Mouse (Mus musculus) heart, postnatal 0 days (tissue): ENCODE measurements around the gene Sardh. TPM values are rescaled to one million over a fixed set of nuclear protein-coding genes. Genes with fewer than 3 reads are reported as not detected.
A peak's percentile ranks its signal among the peaks of the same experiment; 100 is the strongest.

ENCODE experiments used
- ATAC-seq: fragments of 200-750 bp; cut with Nextera tagmentation; 2 replicates; pipeline ENCODE4 v1.8.0; 2017; ENCODE audit warnings: low read depth, moderate number of reproducible peaks, moderate library complexity; ENCODE audit not compliant: insufficient read depth
- DNase-seq: peaks from one replicate; pipeline ENCODE4 v3.0.0-alpha.2; 2016; ENCODE audit warnings: low spot score
- H3K27ac ChIP-seq: fragments of 300-500 bp; sonication (generic); 2 replicates; pipeline ENCODE4 v1.5.1; 2014; ENCODE audit warnings: low read depth, mild to moderate bottlenecking
- H3K27me3 ChIP-seq: fragments of 300-500 bp; sonication (generic); 2 replicates; pipeline ENCODE4 v1.6.1; 2014; ENCODE audit warnings: low read length, mixed read lengths; ENCODE audit not compliant: control insufficient read depth, insufficient read depth
- H3K36me3 ChIP-seq: fragments of 300-500 bp; sonication (generic); replicated peaks from 2 replicates; pipeline ENCODE4 v1.6.1; 2014; ENCODE audit warnings: low read length, mixed read lengths; ENCODE audit not compliant: control insufficient read depth, insufficient read depth
- H3K4me1 ChIP-seq: fragments of 300-500 bp; sonication (generic); 2 replicates; pipeline ENCODE4 v1.6.1; 2014; ENCODE audit warnings: antibody characterized with exemption; ENCODE audit not compliant: control insufficient read depth, insufficient read depth
- H3K4me2 ChIP-seq: fragments of 300-500 bp; sonication (generic); 2 replicates; pipeline ENCODE4 v1.6.1; 2014; ENCODE audit warnings: low read depth, mild to moderate bottlenecking, low read length, moderate library complexity
- H3K4me3 ChIP-seq: fragments of 300-500 bp; sonication (generic); 2 replicates; pipeline ENCODE4 v1.5.1; 2014; ENCODE audit warnings: low read depth, low read length
- H3K9ac ChIP-seq: fragments of 300-500 bp; sonication (generic); replicated peaks from 2 replicates; pipeline ENCODE4 v1.6.1; 2014; ENCODE audit warnings: low read depth, low read length, mixed read lengths
- H3K9me3 ChIP-seq: fragments of 300-500 bp; sonication (generic); replicated peaks from 2 replicates; pipeline ENCODE4 v1.6.1; 2016; ENCODE audit warnings: low read length; ENCODE audit not compliant: control insufficient read depth
- CTCF ChIP-seq: IDR thresholded peaks from 2 replicates; pipeline ENCODE4 v1.5.1; 2016; ENCODE audit warnings: antibody characterized with exemption, control low read depth, low read depth
- EP300 ChIP-seq: IDR thresholded peaks from 2 replicates; pipeline ENCODE4 v1.6.1; 2016; ENCODE audit warnings: antibody characterized with exemption, low read depth
- WGBS: fragments of 180-500 bp; shearing (Covaris S2); extraction: QIAGEN DNeasy Blood & Tissue Kit; methylation state at CpG from one replicate; pipeline ENCODE4 v1.1.7; 2014; 5-methylcytosine and 5-hydroxymethylcytosine counted together
- polyA plus RNA-seq: library from polyadenylated mRNA; unstranded; fragments of >200 nt; fragmentation: Nextera tagmentation; extraction: Ambion mirVana; gene quantifications from 2 replicates; pipeline ENCODE4 v1.2.1, GENCODE M21; 2015
- total RNA-seq: library from RNA; depleted of rRNA; stranded (reverse); fragments of >200 nt; gene quantifications from 2 replicates; pipeline ENCODE4 v1.2.3, GENCODE M21; 2014; ENCODE audit warnings: low replicate concordance

The Sardh gene
- total and polyA plus RNA-seq, 2 experiments from 2014 or later, result 20.7 to 31.6 TPM

DNA sequence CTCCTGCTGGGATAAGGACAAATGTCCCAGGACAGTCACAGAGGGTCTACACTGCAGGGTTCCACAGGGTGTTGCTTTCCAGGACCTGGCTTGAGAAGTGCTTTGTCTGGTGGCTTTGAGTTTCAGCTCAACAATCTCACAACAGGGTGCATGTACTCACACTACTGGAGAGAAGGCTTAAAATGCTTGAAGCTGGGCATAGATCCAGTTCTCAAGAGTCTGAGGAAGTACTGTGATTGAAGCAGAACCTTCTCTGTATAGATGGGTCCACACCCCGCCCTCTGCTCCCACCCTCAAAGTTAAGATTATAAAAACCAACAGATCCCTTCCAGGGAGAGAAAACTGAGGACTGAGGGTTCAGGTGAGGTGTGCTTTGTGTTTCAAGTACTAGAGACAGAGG lies 47.6 kb downstream of the Sardh start:
- Histone ChIP-seq H3K4me1 (peaks cover 74% of the 10 kb centered on the region), H3K9ac (no peak overlapping the region), H3K9me3 (no peaks in the 10 kb centered on the region), H3K27ac (peak overlapping the region; percentile 92), H3K36me3 (no peaks in the 10 kb centered on the region), H3K4me2 (no peak overlapping the region), H3K4me3 (no peak overlapping the region), H3K27me3 (no peaks in the 10 kb centered on the region)
- ATAC-seq (peak; percentile 45), DNase-seq (peak; percentile 79)
- WGBS, result 36% methylated on average over 1 of the region's 1 CpGs
- TF ChIP-seq EP300 (no peak), CTCF (no peak; the same call in 1 of the 2 replicates)

DNA sequence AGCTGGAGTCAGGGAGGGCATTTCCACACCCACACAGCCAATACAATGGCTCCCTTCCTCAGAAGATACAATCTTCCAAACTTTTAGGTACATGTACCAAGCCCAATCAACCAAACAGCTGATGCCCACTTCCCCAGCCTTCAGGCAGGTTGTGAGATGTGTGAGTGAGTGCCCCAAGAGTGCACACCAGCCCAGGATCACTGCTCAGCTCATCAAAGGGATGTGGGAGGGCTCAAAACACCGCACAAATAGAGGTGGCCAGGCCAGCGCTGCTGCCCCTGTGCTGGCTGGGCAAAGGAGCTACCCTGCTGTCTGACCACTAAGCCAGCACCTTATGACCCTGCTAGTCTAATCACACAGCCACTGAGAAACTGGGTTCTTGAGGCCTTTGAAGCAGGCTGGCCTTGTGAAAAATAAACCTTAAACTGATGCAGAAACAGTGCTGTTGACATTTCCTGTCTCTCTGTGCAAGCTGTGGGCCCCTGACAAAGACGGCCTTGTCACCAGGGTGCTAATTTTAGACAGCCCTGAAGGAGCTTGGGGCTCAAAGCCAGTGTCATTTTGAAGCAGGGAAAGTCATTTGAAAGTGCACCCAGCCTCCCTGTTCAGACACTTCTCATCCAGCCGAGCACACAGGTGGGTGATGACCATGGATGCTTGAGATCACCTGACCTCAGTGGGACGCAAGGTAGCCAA lies 49.4 kb downstream of the Sardh start:
- Histone ChIP-seq H3K27ac (peak overlapping the region; percentile 92), H3K9me3 (no peaks in the 10 kb centered on the region), H3K4me3 (no peak overlapping the region), H3K9ac (no peak overlapping the region), H3K4me2 (no peak overlapping the region), H3K27me3 (no peaks in the 10 kb centered on the region), H3K4me1 (peaks cover 63% of the 10 kb centered on the region), H3K36me3 (no peaks in the 10 kb centered on the region)
- DNase-seq, result peak; percentile 60
- 0 out of 2 replicates have a peak, but pooled peaks have one; percentile 13 for ATAC-seq
- TF ChIP-seq CTCF (no peak), EP300 (no peak)
- 8% methylated on average over 5 of the region's 5 CpGs for WGBS

GRCm38 (mm10) chr2:27189994-27190393 lies 58.1 kb downstream of the Sardh start:
- Histone ChIP-seq H3K9me3 (no peaks in the 10 kb centered on the region), H3K27ac (no peak overlapping the region), H3K9ac (no peak overlapping the region), H3K27me3 (no peaks in the 10 kb centered on the region), H3K36me3 (no peaks in the 10 kb centered on the region), H3K4me2 (no peak overlapping the region), H3K4me3 (no peak overlapping the region), H3K4me1 (0 out of 2 replicates have a peak, but pooled peaks cover 4% of the 10 kb centered on the region)
- no peak for ATAC-seq
- no peak for DNase-seq
- TF ChIP-seq EP300 (no peak), CTCF (no peak)
- 81% methylated on average over 4 of the region's 4 CpGs for WGBS

DNA sequence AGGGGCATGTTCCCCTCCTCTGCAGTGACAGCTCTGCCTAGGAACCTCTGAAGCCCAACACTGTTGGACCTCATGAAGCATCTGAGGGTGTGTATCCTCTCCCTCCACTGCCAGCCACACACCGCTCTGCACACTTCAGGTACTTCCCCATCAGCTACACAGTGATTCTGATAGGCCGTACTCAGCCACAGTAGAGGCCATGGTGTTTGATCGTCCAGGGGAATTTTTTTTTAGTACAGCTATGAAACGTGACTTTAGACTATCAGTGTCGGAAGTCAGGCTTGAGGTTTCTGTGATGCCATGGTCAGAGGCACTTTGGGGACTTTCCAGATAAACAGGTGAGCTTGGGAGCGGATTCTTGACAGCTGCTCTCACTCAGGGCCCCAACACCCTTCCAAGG lies 60.6 kb downstream of the Sardh start:
- Histone ChIP-seq H3K4me3 (no peak overlapping the region), H3K27ac (no peak overlapping the region), H3K4me2 (no peak overlapping the region), H3K36me3 (no peaks in the 10 kb centered on the region), H3K27me3 (no peaks in the 10 kb centered on the region), H3K9me3 (no peaks in the 10 kb centered on the region), H3K9ac (no peak overlapping the region), H3K4me1 (peaks cover 13% of the 10 kb centered on the region)
- ATAC-seq (no peak), DNase-seq (no peak)
- no peak for TF ChIP-seq CTCF
- no peak for TF ChIP-seq EP300
- 42% methylated on average over 6 of the region's 6 CpGs for WGBS

DNA sequence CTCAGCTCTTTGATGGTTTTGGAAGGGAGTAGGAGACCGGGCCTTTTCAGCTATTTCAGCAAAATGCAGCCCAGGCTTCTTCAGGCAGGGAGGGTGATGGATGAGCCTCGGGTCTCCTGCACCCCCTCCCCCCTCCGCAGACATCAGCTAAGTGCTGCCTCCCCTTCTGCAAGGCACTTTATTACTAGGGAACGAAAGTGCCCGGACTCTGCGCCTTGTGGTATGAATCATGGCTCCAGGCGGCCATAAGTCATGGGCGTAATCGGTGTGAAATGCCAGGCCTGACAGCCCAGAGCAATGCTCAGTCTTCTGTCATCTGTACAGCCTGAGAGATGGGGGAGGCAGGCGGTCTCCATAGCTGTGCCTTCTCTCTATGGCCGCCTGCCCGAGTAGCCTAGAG lies 64.4 kb downstream of the Sardh start:
- Histone ChIP-seq H3K4me2 (no peak overlapping the region), H3K27me3 (no peaks in the 10 kb centered on the region), H3K9ac (no peak overlapping the region), H3K36me3 (no peaks in the 10 kb centered on the region), H3K27ac (peak overlapping the region; percentile 64; the same call in 1 of the 2 replicates), H3K4me3 (no peak overlapping the region), H3K9me3 (no peaks in the 10 kb centered on the region), H3K4me1 (peaks cover 41% of the 10 kb centered on the region)
- DNase-seq, result no peak
- WGBS, result 67% methylated on average over 12 of the region's 12 CpGs
- TF ChIP-seq CTCF, result no peak
- no peak for TF ChIP-seq EP300
- no peak; the same call in 1 of the 2 replicates for ATAC-seq
